ENCODE assay signal across 9 mouse cellular contexts in the genomic region with DNA sequence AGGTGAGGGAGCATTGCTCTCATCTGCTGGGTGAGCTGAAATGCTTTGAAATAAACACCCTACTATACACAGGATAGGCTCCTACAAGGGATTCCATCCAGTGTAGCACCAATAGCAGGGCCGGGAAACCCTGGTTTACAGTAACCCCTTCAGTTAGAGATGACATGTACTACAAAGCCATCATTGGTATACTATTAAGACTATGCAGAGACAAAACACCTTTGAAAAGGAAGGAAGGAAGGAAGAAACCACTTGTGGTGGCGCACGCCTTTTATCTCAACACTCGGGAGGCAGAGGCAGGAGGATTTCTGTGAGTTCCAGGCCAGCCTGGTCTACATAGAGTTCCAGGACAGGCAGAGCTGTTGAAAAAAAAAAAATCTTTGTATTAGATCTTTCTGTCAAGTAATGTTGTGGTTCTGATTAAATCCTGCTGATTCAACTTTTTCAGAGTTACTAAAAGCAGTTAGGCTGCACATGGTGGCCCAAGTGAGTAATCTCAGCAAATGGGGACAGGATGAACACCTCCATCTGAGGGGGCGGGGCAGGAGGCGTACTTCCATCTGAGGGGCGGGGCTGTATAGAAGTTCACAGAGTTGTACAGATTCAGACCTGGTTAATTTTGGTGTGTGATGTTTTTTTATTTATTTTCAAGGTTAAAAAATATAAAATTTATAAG. TPM values are rescaled to one million over a fixed set of nuclear protein-coding genes. Genes with fewer than 3 reads are reported as not detected.
DNase-seq lines count a peak whose midpoint lies in the region; ATAC-seq and TF ChIP-seq lines count a peak whose summit lies in the region.
"Had no signal": no experiment of that assay in that cellular context is flagged by ENCODE, and none has a peak within 500 bp of the region (broad histone marks: within the 10 kb centered on the region; RNA-seq: fewer than 3 reads in every experiment).

No protein-coding gene starts in this region.

- no peaks in the 10 kb centered on the region for H3K36me3 ChIP-seq in heart, embryonic 14.5 days (ENCODE audit: control insufficient read depth, insufficient read depth, low read length)
- H3K36me3 ChIP-seq in spleen, adult 2 months (ENCODE audit: control insufficient read depth, insufficient read depth, low read length): no peaks in the 10 kb centered on the region
- no peaks in the 10 kb centered on the region for H3K36me3 ChIP-seq in intestine, embryonic 15.5 days
- no peaks in the 10 kb centered on the region for H3K36me3 ChIP-seq in stomach, embryonic 16.5 days (ENCODE audit: control insufficient read depth, insufficient read depth, low read length)

- H3K4me2 ChIP-seq in heart, embryonic 14.5 days (ENCODE audit: low read length): peak overlapping the region; percentile 52; the same call in 1 of the 2 replicates
- peak overlapping the region; percentile 50; the same call in 1 of the 2 replicates for H3K4me2 ChIP-seq in intestine, embryonic 15.5 days (replicated peaks)
- peak overlapping the region; percentile 42 for H3K4me2 ChIP-seq in stomach, embryonic 16.5 days (ENCODE audit: low read depth, low read length)

- no peak for DNase-seq in heart, postnatal 10 days
- DNase-seq in spleen, adult 2 months (ENCODE audit: low read depth in 1 of 2, low spot score in 2 of 2): peak in 1 of 2 experiments; percentile 58
- no peak for DNase-seq in spleen, adult 12 weeks (ENCODE audit: low spot score)
- DNase-seq in yolk sac, embryonic 10.5 days (ENCODE audit: low spot score): no peak
- DNase-seq in embryo, embryonic 10 days (ENCODE audit: low spot score): no peak

- ATAC-seq in heart, embryonic 14.5 days (ENCODE audit: insufficient number of reproducible peaks, insufficient read depth, low FRiP score, low read depth): no peak
- no peak for ATAC-seq in intestine, embryonic 15.5 days
- ATAC-seq in stomach, embryonic 16.5 days (ENCODE audit: insufficient read depth, low FRiP score): no peak

- no peak for TF ChIP-seq POLR2A in spleen, adult 2 months (IDR thresholded peaks at IDR 0.05; ENCODE audit: low read depth, low read length)

- H3K27ac ChIP-seq in heart, embryonic 14.5 days (replicated peaks in 1 of 2; ENCODE audit: control insufficient read depth in 1 of 2, insufficient read depth in 1 of 2, low read depth in 2 of 2, low read length in 2 of 2): no peak overlapping the region
- H3K27ac ChIP-seq in spleen, adult 2 months (ENCODE audit: insufficient read depth, low read length): peak overlapping the region; percentile 47
- H3K27ac ChIP-seq in intestine, embryonic 15.5 days: no peak overlapping the region
- H3K27ac ChIP-seq in stomach, embryonic 16.5 days (ENCODE audit: low read length): no peak overlapping the region
- H3K27ac ChIP-seq: macrophage had no signal

- H3K4me3 ChIP-seq in heart, embryonic 14.5 days (ENCODE audit: control insufficient read depth in 1 of 2, insufficient read depth in 1 of 2, low read depth in 1 of 2, low read length in 2 of 2): no peak overlapping the region
- no peak overlapping the region for H3K4me3 ChIP-seq in spleen, adult 2 months (ENCODE audit: extremely low read depth, insufficient read depth, insufficient read length)
- no peak overlapping the region for H3K4me3 ChIP-seq in intestine, embryonic 15.5 days (replicated peaks)
- H3K4me3 ChIP-seq in stomach, embryonic 16.5 days (replicated peaks; ENCODE audit: low read length): no peak overlapping the region

- WGBS in heart, embryonic 14.5 days: 93% methylated on average over 7 of the region's 7 CpGs
- WGBS in spleen, adult 2 months: 57% methylated on average over 7 of the region's 7 CpGs
- WGBS in intestine, embryonic 15.5 days: 92% methylated on average over 7 of the region's 7 CpGs
- 88% methylated on average over 7 of the region's 7 CpGs for WGBS in stomach, embryonic 16.5 days

- intact Hi-C loops in heart, postnatal 10 days (cut with DNase I): no loop called here

- 0 out of 2 replicates have a peak, but pooled peaks cover 5% of the 10 kb centered on the region for H3K27me3 ChIP-seq in heart, embryonic 14.5 days (ENCODE audit: control insufficient read depth, insufficient read depth, low read length)
- H3K27me3 ChIP-seq in spleen, adult 2 months (ENCODE audit: control insufficient read depth, insufficient read depth, low read length): no peaks in the 10 kb centered on the region
- no peaks in the 10 kb centered on the region for H3K27me3 ChIP-seq in intestine, embryonic 15.5 days (replicated peaks)
- H3K27me3 ChIP-seq in stomach, embryonic 16.5 days (ENCODE audit: control insufficient read depth, insufficient read depth, low read length): no peaks in the 10 kb centered on the region

- no peaks in the 10 kb centered on the region for H3K9me3 ChIP-seq in heart, embryonic 14.5 days (ENCODE audit: control insufficient read depth, low read length)
- H3K9me3 ChIP-seq in intestine, embryonic 15.5 days: no peaks in the 10 kb centered on the region
- H3K9me3 ChIP-seq in stomach, embryonic 16.5 days (replicated peaks; ENCODE audit: control insufficient read depth, low read length): no peaks in the 10 kb centered on the region

- no peak overlapping the region for H3K9ac ChIP-seq in heart, embryonic 14.5 days (ENCODE audit: low read length)
- no peak overlapping the region for H3K9ac ChIP-seq in intestine, embryonic 15.5 days
- no peak overlapping the region for H3K9ac ChIP-seq in stomach, embryonic 16.5 days (ENCODE audit: low read length)

- peaks cover 7 to 9% of the 10 kb centered on the region in 2 experiments; a peak in 3 of 4 replicates for H3K4me1 ChIP-seq in heart, embryonic 14.5 days (ENCODE audit: control insufficient read depth in 2 of 2, insufficient read depth in 2 of 2, low read length in 2 of 2)
- H3K4me1 ChIP-seq in spleen, adult 2 months (ENCODE audit: control insufficient read depth, insufficient read depth, insufficient read length): peaks cover 9% of the 10 kb centered on the region
- peaks cover 5% of the 10 kb centered on the region for H3K4me1 ChIP-seq in intestine, embryonic 15.5 days (replicated peaks)
- H3K4me1 ChIP-seq in stomach, embryonic 16.5 days (ENCODE audit: control insufficient read depth, insufficient read depth, low read length): peaks cover 10% of the 10 kb centered on the region

- no peak for TF ChIP-seq CTCF in spleen, adult 2 months (IDR thresholded peaks at IDR 0.05; ENCODE audit: extremely low read depth, insufficient read depth, insufficient read length, insufficient replicate concordance)

RNA-seq across cellular contexts. Expression of a gene that starts 53.2 kb away (rescaled TPM):
- 93.0 and 101 TPM in 2 replicates for polyA plus RNA-seq in heart, embryonic 14.5 days (2014; fragmentation: Nextera tagmentation; extraction: Ambion mirVana)
- 10 to 100 TPM; 55.7 to 61.6 TPM for total RNA-seq in heart, postnatal 10 days (2021)
- polyA plus RNA-seq in spleen, adult 2 months (2012; rRNA removed): 51.9 and 79.8 TPM in 2 replicates
- 112 and 129 TPM in 2 replicates for polyA plus RNA-seq in intestine, embryonic 15.5 days (2015; fragmentation: Nextera tagmentation; extraction: Ambion mirVana)
- polyA plus RNA-seq in stomach, embryonic 16.5 days (2015; fragmentation: Nextera tagmentation; extraction: Ambion mirVana): 121 and 123 TPM in 2 replicates
